In the genomic region with DNA sequence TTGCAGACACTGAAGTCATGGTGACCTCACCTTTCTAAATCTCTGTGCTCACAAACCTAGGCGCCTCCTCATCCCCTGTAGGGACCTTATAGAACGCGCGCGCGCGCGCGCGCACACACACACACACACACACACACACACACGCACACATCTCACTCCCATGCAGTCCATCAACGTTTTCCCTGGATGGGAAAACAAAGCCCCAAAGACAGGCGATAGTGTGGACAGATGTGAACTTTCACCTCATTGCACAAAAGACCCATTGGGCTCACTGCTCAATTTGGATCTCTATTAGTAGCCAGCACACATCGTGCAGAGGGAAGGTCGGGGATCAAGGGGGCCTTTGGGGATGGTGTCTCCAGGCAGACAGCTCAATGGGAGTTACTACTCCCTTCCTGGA, we compare ENCODE assay signal across 8 mouse cellular contexts. TPM values are rescaled to one million over a fixed set of nuclear protein-coding genes. Genes with fewer than 3 reads are reported as not detected.
DNase-seq lines count a peak whose midpoint lies in the region; ATAC-seq and TF ChIP-seq lines count a peak whose summit lies in the region.

No protein-coding gene starts in this region.

- peak overlapping the region; percentile 73 for H3K4me3 ChIP-seq in layer of hippocampus, adult 2 months
- H3K4me3 ChIP-seq in forebrain, embryonic 11.5 days (ENCODE audit: low read depth, low read length): peak overlapping the region; percentile 41
- H3K4me3 ChIP-seq in limb, embryonic 12.5 days (replicated peaks): peak overlapping the region; percentile 53
- peak overlapping the region; percentile 44 for H3K4me3 ChIP-seq in neural tube, embryonic 14.5 days (ENCODE audit: low read depth, low read length)

- peak; percentile 42 for ATAC-seq in forebrain, embryonic 11.5 days (replicated peaks; ENCODE audit: low FRiP score)
- no peak for ATAC-seq in limb, embryonic 12.5 days (ENCODE audit: insufficient number of reproducible peaks, insufficient read depth, low FRiP score, low TSS enrichment, low read depth)
- ATAC-seq in neural tube, embryonic 14.5 days (ENCODE audit: low read depth): no peak

- peaks cover 21% of the 10 kb centered on the region; the same call in 1 of the 2 replicates for H3K4me1 ChIP-seq in forebrain, embryonic 11.5 days (replicated peaks; ENCODE audit: control insufficient read depth, insufficient read depth, low read length)
- peaks cover 54% of the 10 kb centered on the region for H3K4me1 ChIP-seq in limb, embryonic 12.5 days (replicated peaks)
- peaks cover 21% of the 10 kb centered on the region; the same call in 1 of the 2 replicates for H3K4me1 ChIP-seq in neural tube, embryonic 14.5 days (ENCODE audit: control insufficient read depth, insufficient read depth, low read length)

- no peaks in the 10 kb centered on the region for H3K36me3 ChIP-seq in forebrain, embryonic 11.5 days (ENCODE audit: control insufficient read depth, insufficient read depth, low read length)
- H3K36me3 ChIP-seq in limb, embryonic 12.5 days: no peaks in the 10 kb centered on the region
- no peaks in the 10 kb centered on the region for H3K36me3 ChIP-seq in neural tube, embryonic 14.5 days (ENCODE audit: control insufficient read depth, insufficient read depth, low read length)

- TF ChIP-seq CTCF in layer of hippocampus, adult 2 months (conservative IDR thresholded peaks at IDR 0.05): no peak

- H3K4me2 ChIP-seq in forebrain, embryonic 11.5 days (ENCODE audit: low read depth, low read length, severe bottlenecking): peak overlapping the region; percentile 72
- H3K4me2 ChIP-seq in limb, embryonic 12.5 days: peak overlapping the region; percentile 96
- H3K4me2 ChIP-seq in neural tube, embryonic 14.5 days (ENCODE audit: low read depth, low read length): peak overlapping the region; percentile 75

- H3K9ac ChIP-seq in forebrain, embryonic 11.5 days (ENCODE audit: low read length): peak overlapping the region; percentile 64
- H3K9ac ChIP-seq in limb, embryonic 12.5 days (replicated peaks): no peak overlapping the region; the same call in 1 of the 2 replicates
- H3K9ac ChIP-seq in neural tube, embryonic 14.5 days (replicated peaks; ENCODE audit: low read depth, low read length): peak overlapping the region; percentile 81

- no peaks in the 10 kb centered on the region for H3K27me3 ChIP-seq in forebrain, embryonic 11.5 days (ENCODE audit: control insufficient read depth, insufficient read depth, low read length)
- H3K27me3 ChIP-seq in limb, embryonic 12.5 days: peaks cover 25% of the 10 kb centered on the region
- no peaks in the 10 kb centered on the region for H3K27me3 ChIP-seq in neural tube, embryonic 14.5 days (ENCODE audit: control insufficient read depth, insufficient read depth, low read length)

- H3K9me3 ChIP-seq in forebrain, embryonic 11.5 days (ENCODE audit: control insufficient read depth, low read length): no peaks in the 10 kb centered on the region
- H3K9me3 ChIP-seq in limb, embryonic 12.5 days: no peaks in the 10 kb centered on the region
- no peaks in the 10 kb centered on the region for H3K9me3 ChIP-seq in neural tube, embryonic 14.5 days (ENCODE audit: control insufficient read depth, low read length)

- DNase-seq in layer of hippocampus, adult 2 months (ENCODE audit: low spot score in 2 of 2): no peak
- DNase-seq in layer of hippocampus, postnatal 25 days (ENCODE audit: extremely low spot score in 1 of 2, low spot score in 1 of 2): no peak
- peak; percentile 63 for DNase-seq in forebrain, embryonic 11.5 days (ENCODE audit: low spot score)
- DNase-seq in MN1 (ENCODE audit: low spot score): no peak
- no peak for DNase-seq in layer of hippocampus, adult 11-12 months (ENCODE audit: low spot score)
- DNase-seq in right cerebral cortex, adult 18-20 months: no peak

- H3K27ac ChIP-seq in layer of hippocampus, adult 2 months: peak overlapping the region; percentile 88; the same call in 1 of the 2 replicates
- H3K27ac ChIP-seq in forebrain, embryonic 11.5 days (ENCODE audit: low read depth, low read length): peak overlapping the region; percentile 79
- H3K27ac ChIP-seq in limb, embryonic 12.5 days: peak overlapping the region; percentile 80
- peak overlapping the region; percentile 96 for H3K27ac ChIP-seq in neural tube, embryonic 14.5 days (ENCODE audit: low read depth, low read length)

- WGBS in forebrain, embryonic 11.5 days: under 1% methylated on average over 15 of the region's 15 CpGs
- WGBS in limb, embryonic 12.5 days: 5% methylated on average over 15 of the region's 15 CpGs
- WGBS in neural tube, embryonic 14.5 days: under 1% methylated on average over 15 of the region's 15 CpGs

RNA-seq across cellular contexts. Expression of a gene that starts 25.6 kb away (rescaled TPM):
- total RNA-seq in layer of hippocampus, adult 2 months (2021): 10 to 100 TPM; 16.0 to 18.1 TPM
- 10 to 100 TPM; 19.1 to 24.1 TPM for total RNA-seq in layer of hippocampus, postnatal 25 days (2021)
- polyA plus RNA-seq in forebrain, embryonic 11.5 days (2014; fragmentation: Nextera tagmentation; extraction: Ambion mirVana): 72.4 and 73.4 TPM in 2 replicates
- polyA plus RNA-seq in limb, embryonic 12.5 days (2016; fragmentation: Nextera tagmentation; extraction: Ambion mirVana): 73.1 and 73.9 TPM in 2 replicates
- 37.7 and 58.9 TPM in 2 replicates for polyA plus RNA-seq in neural tube, embryonic 14.5 days (2014; fragmentation: Nextera tagmentation; extraction: Ambion mirVana)
